Mouse (Mus musculus) hematopoietic stem cell, adult 5-6 weeks (primary cell): ENCODE measurements at regions not wholly inside any gene's neighbourhood (a gene's known extent, or its start where the extent isn't known, plus 50 kb on each side); places are given as distances from the start of the nearest gene placed in this dataset.

Experiments used
- ATAC-seq, 2 experiments: fragments of 125-278 bp in 1 of 2; replicated peaks in 1 of 2; 2 replicates each; pipeline ENCODE4 v1.8.0; 2016 to 2017; ENCODE audit warnings: inconsistent platforms in 2 of 2, mild to moderate bottlenecking in 2 of 2, moderate number of reproducible peaks in 2 of 2, low read depth in 1 of 2, moderate TSS enrichment in 1 of 2; ENCODE audit not compliant: low FRiP score in 2 of 2, poor library complexity in 2 of 2, severe bottlenecking in 2 of 2, insufficient read depth in 1 of 2, low TSS enrichment in 1 of 2

DNA sequence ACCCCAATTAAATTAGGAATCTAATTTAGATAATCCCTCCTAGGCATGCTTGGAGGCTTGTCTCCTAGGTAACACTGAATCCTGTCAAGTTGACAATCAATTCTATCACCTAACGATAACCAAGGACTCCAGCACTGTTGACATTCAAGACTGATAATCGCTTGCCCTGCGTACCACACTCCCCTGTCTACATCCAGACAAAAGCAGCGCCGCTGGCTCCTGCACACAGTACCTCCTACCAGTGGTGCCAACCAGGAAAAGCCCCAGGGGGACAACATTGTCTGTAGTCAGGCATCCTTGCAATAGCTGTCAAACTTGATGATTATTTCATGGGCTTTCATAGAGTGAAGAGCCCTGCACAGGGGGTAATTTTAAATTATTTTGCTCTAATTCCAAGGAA lies 253.4 kb upstream of the Prok2 start:
- ATAC-seq: no peak

DNA sequence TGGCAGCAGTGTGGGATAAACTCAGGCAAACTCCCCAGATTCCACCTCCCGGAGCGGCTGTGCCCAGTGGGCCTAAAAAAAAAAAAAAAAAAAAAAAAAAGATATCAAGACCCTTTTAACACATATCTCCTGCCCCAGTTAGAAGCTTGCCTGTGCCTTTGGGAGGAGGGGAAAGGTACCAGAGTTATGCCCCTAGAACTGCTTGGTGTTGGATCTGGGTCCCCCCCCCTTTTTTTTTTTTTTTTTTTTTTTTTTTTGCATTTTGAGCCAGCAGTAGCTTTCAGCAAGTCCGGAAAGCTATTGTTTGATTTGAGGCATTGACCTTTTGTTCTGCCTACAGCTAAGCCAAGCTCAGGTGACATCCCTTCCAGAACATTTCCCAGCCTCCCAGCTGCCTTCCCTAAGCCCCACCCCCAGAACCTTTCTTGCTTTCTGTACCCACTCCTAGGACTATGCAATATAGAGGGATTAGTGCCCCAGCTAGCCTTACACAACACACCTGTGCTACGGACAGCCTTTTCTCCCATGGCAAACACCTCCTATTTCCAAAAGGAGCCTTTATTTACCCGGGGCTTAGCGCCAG lies 252.1 kb upstream of the Prok2 start:
- ATAC-seq: no peak

DNA sequence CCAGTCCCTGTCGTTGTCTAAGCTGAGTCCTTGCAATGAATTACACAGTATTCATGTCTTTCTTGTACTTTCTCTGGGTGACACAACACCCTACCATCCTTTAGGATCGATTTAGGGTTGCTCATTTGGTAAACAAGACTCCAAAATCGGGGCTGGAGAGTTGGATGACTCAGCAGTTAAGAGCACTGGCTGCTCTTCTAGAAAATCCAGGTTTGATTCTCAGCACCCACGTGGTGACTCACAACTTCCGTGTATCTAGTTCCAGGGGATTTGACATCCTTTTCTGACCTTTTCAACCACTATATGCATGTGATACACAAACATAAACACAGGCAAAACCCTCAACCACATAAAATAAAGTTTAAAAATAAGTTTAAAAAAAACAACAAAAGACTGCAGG lies 250.0 kb upstream of the Prok2 start:
- ATAC-seq: no peak

DNA sequence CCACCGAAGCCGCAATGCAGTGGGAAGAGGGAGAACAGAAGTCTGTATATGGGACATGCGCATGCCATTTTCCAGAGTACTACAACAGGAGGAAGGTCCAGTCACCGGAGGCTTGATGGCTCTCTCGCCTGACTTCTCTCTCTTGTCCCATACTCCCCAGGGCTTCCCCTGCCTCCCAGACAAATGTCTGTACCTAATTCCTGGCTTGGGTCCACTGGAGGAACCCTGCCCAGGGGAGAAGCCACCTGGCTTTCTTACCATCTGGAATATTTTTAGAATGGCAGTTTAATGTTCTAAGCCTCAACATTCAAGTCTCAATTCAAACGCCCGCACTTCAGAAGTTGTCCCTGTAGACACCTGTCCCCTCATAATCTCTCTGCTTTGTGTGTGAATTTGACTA lies 249.3 kb upstream of the Prok2 start:
- ATAC-seq: no peak

DNA sequence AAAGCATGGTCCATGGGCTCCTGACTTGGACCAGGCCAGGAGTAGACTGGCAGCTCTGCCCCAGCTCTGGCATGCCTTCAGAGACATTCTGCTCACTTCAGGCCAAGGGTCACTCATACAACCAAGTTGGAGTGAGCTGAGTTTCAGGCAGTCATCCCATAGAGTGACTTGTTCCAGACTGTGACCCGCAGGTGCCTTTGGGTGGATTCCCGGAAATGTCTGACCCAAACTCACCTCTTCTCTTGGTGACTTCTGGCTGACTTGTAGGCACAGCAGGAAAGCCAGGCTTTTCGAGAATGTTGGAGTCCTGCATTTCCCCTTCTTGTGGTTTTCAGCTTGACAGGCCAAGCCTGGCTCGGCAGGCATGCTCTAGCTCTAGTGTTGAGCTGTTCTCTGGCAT lies 248.3 kb upstream of the Prok2 start:
- ATAC-seq: 0 out of 4 replicates have a peak, but pooled peaks of 1 of the 2 experiments have one; percentile 34

DNA sequence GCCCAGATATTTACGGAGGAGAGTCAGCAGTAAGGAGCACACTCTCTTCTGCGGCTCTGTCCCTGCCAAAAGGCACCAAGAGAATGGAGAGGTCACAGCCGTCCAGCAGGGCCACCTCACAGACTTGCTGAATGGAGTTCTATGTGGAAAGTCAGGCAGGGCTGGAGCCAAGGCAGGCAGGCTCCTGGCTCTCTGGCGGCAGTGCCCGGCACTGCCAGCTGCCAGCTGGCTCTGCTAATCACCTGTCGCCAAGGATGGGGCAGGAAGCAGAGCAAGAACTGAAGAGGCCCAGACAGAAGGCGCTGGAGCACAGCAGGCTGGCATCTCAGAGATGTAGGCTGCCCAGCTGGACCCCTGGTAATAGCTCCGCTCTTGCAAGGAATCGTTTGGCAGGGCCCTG lies 245.2 kb upstream of the Prok2 start:
- no peak for ATAC-seq

DNA sequence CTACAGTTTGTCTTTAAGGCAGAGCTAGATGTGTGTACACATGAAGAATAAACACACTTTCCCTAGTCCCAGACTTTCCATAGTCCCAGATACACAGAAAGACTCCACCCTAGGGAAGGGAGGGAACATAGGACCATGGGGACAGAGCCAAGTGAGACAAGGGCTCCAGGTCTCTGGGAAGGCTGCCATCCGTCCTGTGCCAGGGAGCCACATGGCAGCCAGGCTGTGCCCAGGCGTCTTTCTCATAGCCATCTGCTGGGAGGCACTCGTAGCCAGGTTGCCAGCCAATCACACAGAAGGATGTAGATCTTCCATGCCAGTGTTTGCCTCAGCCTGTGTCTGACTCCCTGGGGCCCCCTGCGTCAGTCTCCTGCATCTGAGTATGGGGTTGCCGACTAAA lies 242.7 kb upstream of the Prok2 start:
- peak in 1 of 2 experiments; percentile 21; a peak in 1 of 4 replicates for ATAC-seq

DNA sequence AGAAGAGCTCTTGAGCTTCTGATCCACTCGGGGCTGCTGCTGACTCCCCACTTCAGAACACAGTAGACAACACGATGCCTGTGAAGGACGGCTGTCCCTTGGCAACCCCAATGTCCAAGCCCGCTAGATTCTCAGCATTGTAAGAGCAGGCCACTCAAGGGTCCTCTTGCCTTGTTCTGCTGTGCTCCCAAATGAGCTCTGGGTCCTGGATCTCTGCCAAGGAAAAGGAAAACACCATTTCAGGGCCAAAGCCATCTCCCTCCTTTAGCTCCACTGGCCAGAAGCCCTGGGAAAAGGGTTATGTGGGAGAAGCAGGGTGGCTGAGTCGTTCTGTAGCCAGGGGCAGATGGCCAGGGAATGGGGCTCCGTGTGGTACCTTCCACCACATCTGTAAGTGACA lies 241.3 kb upstream of the Prok2 start:
- no peak for ATAC-seq

DNA sequence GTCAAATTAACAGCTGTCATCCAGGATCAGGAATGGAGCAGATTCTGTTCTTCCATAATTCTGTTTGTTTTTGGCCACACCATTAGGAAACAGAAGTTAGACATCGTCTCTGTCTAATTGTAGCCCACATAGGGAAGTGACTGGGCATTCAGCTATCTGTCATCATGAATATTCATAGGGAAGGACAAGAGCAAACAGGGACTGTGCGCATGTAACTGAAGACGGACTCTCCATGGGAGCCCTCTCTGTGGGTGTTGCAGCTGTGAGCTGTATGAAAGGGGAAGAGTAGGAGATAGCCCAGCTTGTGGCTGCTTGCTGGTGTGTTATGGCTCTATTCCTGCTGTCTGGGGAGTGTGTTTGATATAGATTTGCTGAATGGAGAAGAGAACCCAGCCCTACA lies 238.3 kb upstream of the Prok2 start:
- no peak for ATAC-seq

DNA sequence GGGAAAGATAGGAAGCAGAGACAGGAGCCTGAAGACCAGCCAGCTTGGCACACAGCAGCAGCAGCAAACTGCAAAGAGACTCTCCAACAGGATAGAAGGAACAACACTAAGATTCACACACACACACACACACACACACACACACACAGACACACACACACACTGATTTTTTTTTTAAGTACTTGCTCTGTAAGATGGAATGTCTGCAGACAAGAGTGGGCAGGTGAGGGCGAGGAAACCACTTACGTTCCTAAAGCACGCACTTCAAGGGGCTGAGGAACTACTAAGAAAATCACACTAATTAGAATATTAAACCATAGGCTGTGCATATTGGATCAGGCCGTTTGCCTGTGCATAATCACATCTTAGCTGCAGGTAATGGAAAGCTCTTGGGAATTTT lies 237.8 kb upstream of the Prok2 start:
- no peak for ATAC-seq

DNA sequence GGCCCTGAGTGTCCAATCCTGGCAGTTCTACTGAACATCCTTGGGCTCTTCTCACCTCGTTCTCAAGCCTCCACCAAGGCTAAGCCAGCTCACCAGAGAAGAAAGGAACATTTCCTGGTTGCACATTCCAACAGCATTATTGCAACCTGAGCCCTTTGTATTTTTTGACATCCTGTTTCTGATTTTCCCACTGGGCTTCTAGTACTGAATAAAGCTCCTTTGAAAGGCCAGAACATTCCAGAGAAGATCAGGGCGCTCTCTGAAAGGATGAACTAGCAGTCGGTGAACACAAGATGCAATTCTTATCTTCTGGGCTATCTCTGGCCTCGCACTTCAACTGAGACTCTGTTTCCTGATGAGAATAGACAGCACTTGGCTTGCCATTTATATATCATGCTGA lies 233.2 kb upstream of the Prok2 start:
- no peak for ATAC-seq

DNA sequence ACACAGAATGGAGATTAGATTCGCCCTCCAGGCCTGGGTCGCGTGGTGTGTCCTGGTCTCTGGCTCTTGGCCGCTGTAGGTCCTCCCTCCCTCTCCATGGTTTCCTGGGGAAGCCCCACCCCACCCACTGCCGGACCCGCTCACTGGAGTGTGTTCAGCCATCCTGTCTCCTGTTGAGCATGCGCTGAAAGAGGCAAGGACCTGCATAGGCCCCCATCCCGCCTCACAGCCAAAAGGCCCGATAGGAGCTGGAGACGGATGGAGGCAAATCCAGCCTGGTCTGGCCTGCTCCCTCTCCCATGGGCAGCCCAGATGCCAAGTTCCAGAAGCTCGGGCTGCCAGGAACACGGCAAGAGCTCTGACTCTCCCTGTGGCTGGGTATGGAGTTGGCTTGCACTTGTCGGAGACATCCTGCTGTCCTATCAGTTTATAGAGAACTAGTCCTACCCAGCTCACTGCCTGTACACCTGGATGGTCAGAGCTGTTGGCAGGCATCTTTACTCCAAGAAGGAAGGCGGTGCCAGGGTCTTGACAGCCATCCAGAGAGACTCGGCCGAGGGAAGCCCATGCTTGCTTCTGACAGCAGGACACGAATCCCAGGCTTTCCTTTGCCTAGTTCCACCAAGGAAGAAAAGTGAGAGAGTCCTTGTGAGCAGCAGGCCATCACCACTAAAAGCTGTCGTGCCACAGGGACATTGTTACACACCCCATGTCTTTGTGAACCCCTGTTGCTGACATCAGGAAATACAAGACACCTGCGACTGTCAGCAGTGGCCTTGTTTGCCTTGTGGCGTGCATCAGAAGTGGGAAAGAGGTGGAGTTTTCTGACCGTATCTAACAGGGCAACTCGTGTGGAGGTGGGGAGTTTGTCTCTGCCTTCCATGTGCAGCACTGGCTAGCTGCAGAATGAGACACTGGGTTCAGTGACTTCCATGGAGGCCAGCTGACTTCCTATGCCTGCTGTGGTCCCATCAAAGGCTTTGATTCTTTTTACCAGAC lies 228.9 kb upstream of the Prok2 start:
- no peak for ATAC-seq

DNA sequence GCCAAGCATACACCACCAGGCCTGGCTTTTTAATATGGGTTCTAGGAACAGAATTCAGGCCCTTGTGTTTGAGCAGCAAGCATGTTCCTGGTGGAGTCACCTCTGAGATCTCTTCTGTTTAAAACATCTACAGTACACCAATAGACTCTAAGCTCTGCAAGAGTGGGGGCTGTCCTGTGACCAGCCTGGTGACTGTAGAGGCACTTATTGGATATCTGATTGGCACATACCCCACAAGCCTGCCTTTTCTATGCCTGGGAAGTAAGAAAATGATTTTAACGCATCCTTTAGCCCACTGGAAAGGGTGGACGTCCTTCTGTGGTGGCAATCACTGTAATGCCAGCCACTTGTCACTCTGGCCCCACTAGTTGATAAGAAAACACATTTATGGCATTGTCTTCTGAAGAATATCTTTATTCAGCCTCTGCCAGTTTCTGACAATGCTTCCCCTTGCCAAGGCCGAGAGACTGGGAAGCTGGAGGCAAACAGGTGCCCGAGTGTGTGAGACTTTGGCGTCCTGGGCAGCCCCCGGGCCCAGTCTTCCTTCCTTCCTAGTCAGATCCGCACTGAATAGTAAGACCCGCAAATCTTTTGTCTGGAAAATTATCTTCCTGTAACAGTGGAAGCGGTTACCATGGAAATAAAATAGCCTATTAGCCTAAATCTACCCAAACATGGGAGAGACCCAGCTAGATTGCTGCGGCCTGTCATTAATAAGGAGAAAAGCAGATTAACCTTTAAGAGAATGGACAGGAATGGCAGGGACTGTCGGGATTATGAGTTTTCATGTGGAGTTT lies 228.0 kb upstream of the Prok2 start:
- ATAC-seq: no peak

DNA sequence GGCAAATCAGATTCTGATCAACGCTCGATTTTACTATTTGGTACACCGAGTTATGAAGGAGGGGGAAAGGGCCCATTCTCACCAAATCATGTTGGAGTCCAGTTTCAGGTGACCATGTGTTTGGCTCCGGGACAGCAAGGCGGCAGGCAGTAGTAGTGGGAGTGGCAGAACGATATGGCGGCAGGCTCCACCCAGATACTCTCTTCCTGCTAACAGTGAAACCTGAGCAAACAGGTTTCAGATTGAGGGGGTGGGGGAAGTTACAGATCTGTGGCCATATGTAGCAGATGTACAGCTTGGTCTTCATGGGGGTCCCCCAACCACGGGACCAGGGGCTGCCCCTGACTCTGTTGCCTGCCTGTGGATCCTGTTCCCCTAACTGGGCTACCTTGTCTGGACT lies 224.6 kb upstream of the Prok2 start:
- ATAC-seq: no peak

DNA sequence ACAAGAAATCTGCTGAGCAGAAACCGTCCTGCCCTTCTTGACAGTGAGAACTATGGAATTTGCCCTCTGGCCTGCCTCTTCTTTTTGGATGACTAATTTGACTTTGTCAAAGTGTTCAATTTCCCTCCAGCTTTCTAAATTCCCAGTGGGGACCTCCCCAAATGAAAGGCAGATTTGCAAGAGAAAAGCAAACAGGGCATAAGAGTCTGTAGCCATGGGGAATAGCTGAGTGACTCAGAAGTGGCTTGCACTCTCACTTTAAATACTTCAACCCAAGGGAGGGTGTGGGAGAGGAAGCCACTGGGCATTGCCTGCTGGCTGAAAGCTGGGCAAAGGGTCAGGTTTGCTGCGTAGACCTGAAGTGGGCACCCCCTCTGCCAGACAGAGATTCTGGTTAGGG lies 220.7 kb upstream of the Prok2 start:
- ATAC-seq: no peak

DNA sequence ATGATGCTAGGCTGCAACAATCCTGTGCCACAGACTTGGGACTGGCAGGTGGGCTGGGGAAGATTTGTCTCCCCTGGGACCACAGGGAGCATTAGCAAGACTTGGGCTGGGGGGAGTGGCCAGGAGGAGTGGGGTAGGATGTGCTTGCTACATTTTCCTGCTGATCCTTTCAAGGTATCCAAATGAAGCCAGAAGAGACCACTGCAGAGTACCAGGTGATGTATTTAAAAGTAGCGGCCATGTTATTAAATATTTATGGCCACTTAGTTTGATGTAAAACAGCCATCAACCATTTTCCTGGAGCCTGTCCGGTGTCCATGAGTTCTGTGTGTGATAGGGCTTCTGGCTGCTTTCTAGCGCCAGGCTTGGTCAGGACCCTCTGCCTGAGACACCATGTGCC lies 220.3 kb upstream of the Prok2 start:
- no peak for ATAC-seq

DNA sequence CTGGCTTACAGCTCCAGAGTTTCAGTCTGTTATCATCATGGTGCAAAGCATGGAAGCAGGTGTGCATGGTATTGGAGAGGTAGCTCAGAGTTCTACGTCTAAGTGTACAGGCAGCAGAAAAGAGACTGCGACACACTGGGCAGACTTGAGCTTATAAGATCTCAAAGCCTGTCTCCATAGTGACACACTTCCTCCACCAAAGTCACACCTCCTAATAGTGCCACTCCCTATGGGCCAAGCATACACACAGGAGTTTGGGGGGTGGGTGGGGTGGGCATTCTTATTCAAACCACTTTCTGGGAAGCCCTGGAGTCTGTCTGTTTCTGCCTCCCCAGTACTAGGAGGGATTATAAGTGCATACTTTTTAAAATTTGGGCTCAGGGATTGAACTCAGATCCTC lies 219.5 kb upstream of the Prok2 start:
- no peak for ATAC-seq

DNA sequence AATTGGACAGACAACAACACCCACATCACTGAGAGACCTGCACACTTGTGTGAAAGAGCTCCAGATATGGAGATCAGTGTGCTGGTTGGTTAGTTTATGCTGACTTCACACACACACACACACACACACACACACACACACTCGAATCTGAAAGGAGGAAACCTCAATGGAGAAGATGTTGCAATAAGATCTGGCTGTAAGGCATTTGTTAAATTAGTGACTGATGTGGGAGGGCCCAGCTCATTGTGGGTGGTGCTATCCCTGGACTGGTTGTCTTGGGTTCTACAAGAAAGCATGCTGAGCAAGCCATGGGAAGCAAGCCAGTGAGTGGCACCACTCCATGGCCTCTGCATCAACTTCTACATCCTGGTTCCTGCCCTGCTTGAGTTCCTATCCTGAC lies 216.8 kb upstream of the Prok2 start:
- ATAC-seq: no peak
